Mouse (Mus musculus): ENCODE measurements around the gene Gm20388.

GRCm38 (mm10) chr8:120512326-120512725, 601.7 kb downstream of the Gm20388 start:
- TF ChIP-seq CTCF (IDR thresholded peaks at IDR 0.05; ENCODE audit: insufficient read depth, low read depth, low read length), result no peak
- TF ChIP-seq POLR2A (IDR thresholded peaks at IDR 0.05; ENCODE audit: insufficient read depth, low read depth, low read length), result no peak

Data from olfactory bulb, adult 2 months (tissue).